Mouse (Mus musculus) G1E (cell line): ENCODE results near the gene Trim69.

ENCODE experiments used
- CTCF ChIP-seq: IDR thresholded peaks from 2 replicates; pipeline ENCODE4 v1.5.1; 2012; ENCODE audit warnings: low read depth, low read length, inconsistent platforms, mixed read lengths
- GATA1 ChIP-seq: IDR thresholded peaks from 2 replicates; pipeline ENCODE4 v1.6.1; 2012; ENCODE audit warnings: borderline replicate concordance, low read length, inconsistent platforms, mixed read lengths
- TAL1 ChIP-seq: conservative IDR thresholded peaks from 2 replicates; pipeline ENCODE4 v1.6.1; 2012; ENCODE audit warnings: low read depth, low read length, inconsistent platforms, mixed read lengths

DNA sequence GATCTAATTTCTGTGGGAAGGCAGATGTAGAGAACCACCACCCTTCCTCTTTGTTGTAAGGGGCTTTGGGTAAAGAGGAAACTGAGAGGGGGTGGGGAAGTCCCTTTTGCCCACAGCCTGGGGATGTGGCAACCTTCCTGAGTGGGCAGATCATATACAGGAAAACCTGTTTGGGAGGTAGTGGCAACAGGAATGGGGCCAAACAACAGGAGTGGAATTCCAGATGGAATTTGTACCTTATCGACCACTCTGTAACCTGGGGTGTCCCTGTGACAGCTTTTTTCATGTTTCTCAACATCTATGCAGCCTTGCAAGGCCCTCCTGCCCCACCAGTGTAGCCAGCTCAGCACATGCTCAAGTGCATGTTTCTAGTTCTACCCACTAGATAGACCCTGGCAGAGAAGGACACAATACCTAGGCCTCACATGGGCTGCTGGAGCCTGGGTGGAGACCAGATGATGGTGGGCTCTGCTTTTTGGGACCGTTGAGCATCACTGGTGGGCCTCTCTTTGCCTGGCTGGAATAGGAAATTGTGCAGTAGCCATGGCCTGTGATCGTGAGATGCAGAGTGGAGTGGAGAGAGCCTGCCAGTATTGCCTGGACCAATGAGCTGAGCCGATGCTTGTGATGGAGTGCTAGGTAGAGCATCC lies 4.3 kb upstream of the Trim69 start:
- TF ChIP-seq GATA1 (no peak), CTCF (no peak), TAL1 (no peak)
